Comparison of ENCODE assay signal across 10 mouse cellular contexts in the genomic region with DNA sequence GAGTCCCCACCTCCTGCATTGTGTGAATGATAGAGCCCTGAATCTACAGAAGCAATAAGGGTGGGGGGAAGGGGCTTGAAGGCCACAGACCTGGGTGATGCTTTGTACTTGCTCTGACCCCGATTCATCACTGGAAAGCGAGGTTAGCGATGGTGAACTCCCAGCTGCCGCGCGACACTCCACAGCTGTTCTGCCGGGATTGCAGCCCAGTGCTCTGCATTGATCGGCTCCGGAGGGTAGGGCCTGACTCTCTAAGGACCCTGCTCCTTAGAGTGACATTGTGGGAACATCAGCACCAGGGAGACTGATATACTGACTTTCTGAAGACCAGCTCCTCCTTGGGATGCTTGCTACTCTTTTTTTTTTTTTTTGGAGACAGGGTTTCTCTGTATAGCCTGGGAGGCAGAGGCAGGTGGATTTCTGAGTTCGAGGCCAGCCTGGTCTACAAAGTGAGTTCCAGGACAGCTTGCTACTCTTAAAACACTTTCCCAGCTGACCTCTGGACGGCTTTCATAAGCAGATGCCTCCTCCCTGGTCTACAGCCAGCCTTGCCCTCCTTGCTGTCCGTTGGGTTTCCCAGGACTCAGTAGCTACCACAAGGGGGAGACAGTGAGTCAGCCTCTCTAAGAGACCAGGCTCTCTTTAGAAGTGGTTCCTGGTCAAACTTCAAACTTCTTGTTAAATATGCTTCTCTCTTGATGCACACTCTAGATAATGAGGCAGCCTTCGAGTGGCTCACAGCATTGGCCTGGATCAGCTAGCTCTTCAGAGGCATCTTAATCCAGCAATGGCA. TPM values are rescaled to one million over a fixed set of nuclear protein-coding genes. Genes with fewer than 3 reads are reported as not detected.
DNase-seq lines count a peak whose midpoint lies in the region; ATAC-seq lines count a peak whose summit lies in the region.
"Had no signal": no experiment of that assay in that cellular context is flagged by ENCODE, and none has a peak within 500 bp of the region (broad histone marks: within the 10 kb centered on the region; RNA-seq: fewer than 3 reads in every experiment).

No protein-coding gene starts in this region.

- no peaks in the 10 kb centered on the region for H3K4me1 ChIP-seq in hindbrain, embryonic 11.5 days (replicated peaks; ENCODE audit: control insufficient read depth, insufficient read depth, low read length)
- H3K4me1 ChIP-seq in hindbrain, embryonic 16.5 days (ENCODE audit: control insufficient read depth, insufficient read depth, low read depth, low read length) = no peaks in the 10 kb centered on the region
- H3K4me1 ChIP-seq: embryonic facial prominence, embryonic 12.5 days; neural tube, embryonic 13.5 days had no signal

- peak; percentile 82 for DNase-seq in hindbrain, embryonic 11.5 days (ENCODE audit: low spot score)
- DNase-seq in WW6 (ENCODE audit: low read depth, low spot score) = peak; percentile 42
- peak; percentile 83 to 88 for DNase-seq in cerebellum, postnatal 14 days
- DNase-seq in layer of hippocampus, adult 8-10 months (ENCODE audit: low spot score in 2 of 2) = peak; percentile 38 to 61
- peak; percentile 87 for DNase-seq in lung, postnatal 36 days
- DNase-seq in spleen, postnatal 4 days (ENCODE audit: low spot score in 2 of 2) = peak; percentile 54 to 77

- no peaks in the 10 kb centered on the region for H3K9me3 ChIP-seq in hindbrain, embryonic 11.5 days (ENCODE audit: control insufficient read depth, low read length)
- no peaks in the 10 kb centered on the region for H3K9me3 ChIP-seq in hindbrain, embryonic 16.5 days (ENCODE audit: control insufficient read depth, low read length)
- H3K9me3 ChIP-seq: embryonic facial prominence, embryonic 12.5 days; neural tube, embryonic 13.5 days had no signal

- no peak overlapping the region for H3K4me3 ChIP-seq in hindbrain, embryonic 11.5 days (ENCODE audit: low read depth, low read length)
- H3K4me3 ChIP-seq in hindbrain, embryonic 16.5 days (ENCODE audit: low read length) = no peak overlapping the region
- H3K4me3 ChIP-seq: embryonic facial prominence, embryonic 12.5 days; neural tube, embryonic 13.5 days had no signal

- H3K27me3 ChIP-seq in hindbrain, embryonic 11.5 days (ENCODE audit: control insufficient read depth, insufficient read depth, low read length) = no peaks in the 10 kb centered on the region
- no peaks in the 10 kb centered on the region for H3K27me3 ChIP-seq in hindbrain, embryonic 16.5 days (replicated peaks; ENCODE audit: control insufficient read depth, insufficient read depth, low read length)
- H3K27me3 ChIP-seq: embryonic facial prominence, embryonic 12.5 days; neural tube, embryonic 13.5 days had no signal

- WGBS in hindbrain, embryonic 11.5 days = 60% methylated on average over 13 of the region's 13 CpGs
- 58% methylated on average over 13 of the region's 13 CpGs for WGBS in hindbrain, embryonic 16.5 days

- H3K4me2 ChIP-seq in hindbrain, embryonic 11.5 days (replicated peaks; ENCODE audit: low read depth, low read length) = no peak overlapping the region
- H3K4me2 ChIP-seq in hindbrain, embryonic 16.5 days (ENCODE audit: low read length) = no peak overlapping the region
- H3K4me2 ChIP-seq: embryonic facial prominence, embryonic 12.5 days; neural tube, embryonic 13.5 days had no signal

- no peak for ATAC-seq in hindbrain, embryonic 11.5 days (ENCODE audit: low FRiP score)
- no peak for ATAC-seq in hindbrain, embryonic 16.5 days
- ATAC-seq in granulocyte monocyte progenitor cell, adult 5-6 weeks (replicated peaks; ENCODE audit: poor library complexity, severe bottlenecking) = peak; percentile 78

- H3K27ac ChIP-seq in hindbrain, embryonic 11.5 days (ENCODE audit: low read depth, low read length) = no peak overlapping the region
- no peak overlapping the region for H3K27ac ChIP-seq in hindbrain, embryonic 16.5 days (ENCODE audit: low read depth, low read length)
- H3K27ac ChIP-seq: embryonic facial prominence, embryonic 12.5 days; neural tube, embryonic 13.5 days had no signal

- no peak overlapping the region for H3K9ac ChIP-seq in hindbrain, embryonic 11.5 days (ENCODE audit: low read depth, low read length)
- H3K9ac ChIP-seq in hindbrain, embryonic 16.5 days (ENCODE audit: low read depth, low read length) = no peak overlapping the region
- H3K9ac ChIP-seq: embryonic facial prominence, embryonic 12.5 days; neural tube, embryonic 13.5 days had no signal

- H3K36me3 ChIP-seq in hindbrain, embryonic 11.5 days (ENCODE audit: control insufficient read depth, insufficient read depth, low read length) = no peaks in the 10 kb centered on the region
- no peaks in the 10 kb centered on the region for H3K36me3 ChIP-seq in hindbrain, embryonic 16.5 days (ENCODE audit: control insufficient read depth, insufficient read depth, low read length)
- H3K36me3 ChIP-seq: embryonic facial prominence, embryonic 12.5 days; neural tube, embryonic 13.5 days had no signal

RNA-seq across cellular contexts. Expression of gene Slc22a3, which starts 27.0 kb away (rescaled TPM):
- 0.17 and 0.35 TPM in 2 replicates for polyA plus RNA-seq in hindbrain, embryonic 11.5 days (2014; fragmentation: Nextera tagmentation; extraction: Ambion mirVana)
- 1.9 and 2.9 TPM in 2 replicates for polyA plus RNA-seq in hindbrain, embryonic 16.5 days (2015; fragmentation: Nextera tagmentation; extraction: Ambion mirVana)
- 5.5 and 9.1 TPM in 2 replicates for total RNA-seq in granulocyte monocyte progenitor cell, adult 5-6 weeks (2014; fragmentation: Nextera tagmentation)
- total RNA-seq in granulocyte monocyte progenitor cell, adult 5-6 weeks (2017) = 2.2 and 2.6 TPM in 2 replicates
- total RNA-seq in layer of hippocampus, adult 8-10 months (2022) = under 1 TPM; 0.38 to 0.64 (median 0.59) TPM

RNA-seq across cellular contexts. Expression of gene Slc22a2, which starts 49.4 kb away (rescaled TPM):
- not detected in 2 replicates for polyA plus RNA-seq in hindbrain, embryonic 11.5 days (2014; fragmentation: Nextera tagmentation; extraction: Ambion mirVana)
- polyA plus RNA-seq in hindbrain, embryonic 16.5 days (2015; fragmentation: Nextera tagmentation; extraction: Ambion mirVana) = 1.0 and 2.5 TPM in 2 replicates
- total RNA-seq in granulocyte monocyte progenitor cell, adult 5-6 weeks (2014; fragmentation: Nextera tagmentation) = not detected in 2 replicates
- total RNA-seq in granulocyte monocyte progenitor cell, adult 5-6 weeks (2017) = not detected in 2 replicates
- total RNA-seq in layer of hippocampus, adult 8-10 months (2022) = under 1 TPM; 0.41 to 0.96 (median 0.59) TPM
- polyA plus RNA-seq: embryonic facial prominence, embryonic 12.5 days had no signal
